Mouse (Mus musculus): ENCODE data around the gene Zfp386. TPM values are rescaled to one million over a fixed set of nuclear protein-coding genes. Genes with fewer than 3 reads are reported as not detected.

Zfp386 gene
- polyA plus RNA-seq, 1 experiment from 2014 or later: 36.8 TPM

DNA sequence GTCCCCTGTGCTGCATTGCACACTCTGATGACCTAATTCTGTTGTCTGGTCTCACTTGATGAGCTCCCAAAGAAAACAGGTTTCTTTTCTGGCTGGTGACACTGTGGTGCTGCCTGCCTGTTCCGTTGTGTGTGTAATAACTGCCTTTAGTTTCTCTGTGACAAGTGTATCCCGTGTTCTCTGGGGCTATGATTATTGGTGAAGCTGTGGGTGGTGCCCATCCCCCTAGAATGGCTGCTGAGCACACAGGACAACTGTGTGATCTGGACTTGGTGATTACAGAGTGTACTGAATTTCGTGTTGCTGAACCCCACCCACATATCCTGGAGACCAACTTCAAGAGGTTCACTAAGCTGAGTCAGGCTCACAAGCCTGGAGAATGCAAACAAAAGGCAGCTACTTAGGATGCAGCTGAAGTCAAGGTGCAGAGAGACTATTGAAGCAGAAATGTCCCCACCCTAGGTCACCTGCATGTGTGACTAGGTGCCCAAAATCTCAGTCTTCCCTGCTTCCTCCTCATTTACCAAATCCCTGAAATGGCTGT is 48.9 kb downstream of the Zfp386 start:
- no peaks in the 10 kb centered on the region for H3K27me3 ChIP-seq (replicated peaks)
- H3K4me3 ChIP-seq (replicated peaks): no peak overlapping the region
- H3K27ac ChIP-seq: no peak overlapping the region
- no peaks in the 10 kb centered on the region for H3K4me1 ChIP-seq (replicated peaks)
- ATAC-seq: no peak
- 55% methylated on average over 3 of the region's 3 CpGs for WGBS
- no peak overlapping the region for H3K4me2 ChIP-seq (replicated peaks)
- H3K9ac ChIP-seq: no peak overlapping the region
- no peaks in the 10 kb centered on the region for H3K36me3 ChIP-seq
- H3K9me3 ChIP-seq: no peaks in the 10 kb centered on the region

DNA sequence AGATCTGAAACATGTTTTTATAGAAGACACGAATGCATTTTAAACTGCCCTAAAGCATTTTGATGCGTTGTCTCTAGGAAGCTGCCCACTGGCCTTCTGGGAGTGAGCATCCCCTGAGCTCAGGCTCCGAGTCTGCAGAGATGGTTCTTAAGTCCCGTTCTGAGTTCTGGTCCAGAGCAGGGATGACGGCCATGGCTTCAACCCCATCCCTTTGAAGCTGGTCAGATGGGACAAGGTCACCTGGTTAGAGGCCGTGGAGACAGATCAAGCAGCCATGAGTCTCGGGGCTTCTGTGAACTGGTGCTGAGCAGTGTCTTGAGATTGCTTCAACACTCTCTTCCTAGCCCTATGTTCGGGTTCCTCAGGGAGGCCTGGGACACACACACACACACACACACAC is 49.6 kb downstream of the Zfp386 start:
- H3K9me3 ChIP-seq: no peaks in the 10 kb centered on the region
- H3K4me1 ChIP-seq (replicated peaks): no peaks in the 10 kb centered on the region
- no peak for ATAC-seq
- H3K27ac ChIP-seq: no peak overlapping the region
- WGBS: 89% methylated on average over 8 of the region's 8 CpGs
- no peak overlapping the region for H3K4me3 ChIP-seq (replicated peaks)
- H3K27me3 ChIP-seq (replicated peaks): no peaks in the 10 kb centered on the region
- H3K9ac ChIP-seq: no peak overlapping the region
- no peak overlapping the region for H3K4me2 ChIP-seq (replicated peaks)
- no peaks in the 10 kb centered on the region for H3K36me3 ChIP-seq

DNA sequence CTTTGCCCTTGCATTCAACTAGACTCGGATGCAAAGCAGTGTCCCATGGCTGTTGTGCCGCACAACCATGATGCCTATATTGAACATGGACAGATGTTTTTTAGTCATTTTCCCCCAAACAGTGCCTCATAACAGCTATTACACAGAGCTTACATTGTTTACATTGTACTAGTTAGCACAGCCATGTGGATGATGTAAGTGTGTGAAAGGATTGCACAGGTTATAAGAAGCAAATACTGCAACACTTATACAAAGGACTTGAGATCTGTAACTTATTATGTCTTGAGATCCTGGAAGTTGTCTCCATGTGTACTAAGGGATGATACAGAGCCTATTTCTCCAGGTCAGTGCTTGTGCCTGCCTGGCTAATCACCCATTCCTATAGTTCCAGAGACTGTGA is 54.4 kb downstream of the Zfp386 start:
- H3K36me3 ChIP-seq: no peaks in the 10 kb centered on the region
- 85% methylated on average over 2 of the region's 2 CpGs for WGBS
- H3K27ac ChIP-seq: no peak overlapping the region
- no peaks in the 10 kb centered on the region for H3K9me3 ChIP-seq
- H3K4me2 ChIP-seq (replicated peaks): no peak overlapping the region
- ATAC-seq: no peak
- no peaks in the 10 kb centered on the region for H3K4me1 ChIP-seq (replicated peaks)
- no peaks in the 10 kb centered on the region for H3K27me3 ChIP-seq (replicated peaks)
- no peak overlapping the region for H3K9ac ChIP-seq
- no peak overlapping the region for H3K4me3 ChIP-seq (replicated peaks)

DNA sequence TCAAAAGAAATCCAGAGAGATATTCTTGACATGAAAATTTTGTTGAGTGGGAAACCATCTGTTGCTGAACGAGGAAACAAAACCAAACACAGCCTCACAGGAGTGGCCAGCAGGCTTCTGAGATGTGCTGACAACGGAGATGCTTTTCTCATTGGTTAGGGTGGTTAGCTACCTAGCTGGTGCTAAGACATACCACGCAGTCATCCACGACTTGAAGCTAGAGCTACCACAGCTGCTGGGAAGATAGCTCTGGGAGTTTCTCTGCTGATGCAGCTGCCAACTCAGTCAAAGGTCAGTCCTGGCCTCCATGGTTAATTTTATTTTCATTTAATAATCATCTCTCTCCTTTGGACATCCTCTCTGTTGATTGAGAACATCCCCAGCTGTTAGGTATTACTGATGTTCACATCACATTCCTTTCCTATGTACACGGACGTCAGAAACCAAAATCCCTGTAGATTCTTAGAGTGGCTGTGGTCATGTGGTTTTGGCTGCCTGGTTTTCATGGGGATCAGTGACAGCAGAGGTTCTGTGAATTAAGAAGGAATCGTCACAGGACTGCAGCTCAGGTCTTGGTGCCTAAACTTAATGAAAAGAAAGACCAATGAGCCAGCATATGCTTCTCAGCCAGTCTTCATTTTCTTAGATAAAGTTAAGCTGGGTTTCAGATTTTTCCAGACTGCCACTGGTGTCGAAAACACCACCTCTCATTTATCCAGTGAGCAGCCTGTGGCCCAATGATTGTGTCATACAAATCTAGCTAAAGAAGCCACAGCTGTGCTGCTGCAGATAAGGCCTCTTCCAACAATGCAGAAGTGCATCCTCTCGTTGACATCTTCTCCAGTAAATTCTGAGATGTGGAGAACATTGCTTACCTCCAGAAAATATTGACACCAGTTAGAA is 62.2 kb downstream of the Zfp386 start:
- H3K4me1 ChIP-seq (replicated peaks): no peaks in the 10 kb centered on the region
- H3K9me3 ChIP-seq: no peaks in the 10 kb centered on the region
- no peak overlapping the region for H3K9ac ChIP-seq
- H3K36me3 ChIP-seq: no peaks in the 10 kb centered on the region
- 72% methylated on average over 9 of the region's 9 CpGs for WGBS
- H3K27ac ChIP-seq: no peak overlapping the region
- H3K4me2 ChIP-seq (replicated peaks): no peak overlapping the region
- no peaks in the 10 kb centered on the region for H3K27me3 ChIP-seq (replicated peaks)
- ATAC-seq: no peak
- H3K4me3 ChIP-seq (replicated peaks): no peak overlapping the region

DNA sequence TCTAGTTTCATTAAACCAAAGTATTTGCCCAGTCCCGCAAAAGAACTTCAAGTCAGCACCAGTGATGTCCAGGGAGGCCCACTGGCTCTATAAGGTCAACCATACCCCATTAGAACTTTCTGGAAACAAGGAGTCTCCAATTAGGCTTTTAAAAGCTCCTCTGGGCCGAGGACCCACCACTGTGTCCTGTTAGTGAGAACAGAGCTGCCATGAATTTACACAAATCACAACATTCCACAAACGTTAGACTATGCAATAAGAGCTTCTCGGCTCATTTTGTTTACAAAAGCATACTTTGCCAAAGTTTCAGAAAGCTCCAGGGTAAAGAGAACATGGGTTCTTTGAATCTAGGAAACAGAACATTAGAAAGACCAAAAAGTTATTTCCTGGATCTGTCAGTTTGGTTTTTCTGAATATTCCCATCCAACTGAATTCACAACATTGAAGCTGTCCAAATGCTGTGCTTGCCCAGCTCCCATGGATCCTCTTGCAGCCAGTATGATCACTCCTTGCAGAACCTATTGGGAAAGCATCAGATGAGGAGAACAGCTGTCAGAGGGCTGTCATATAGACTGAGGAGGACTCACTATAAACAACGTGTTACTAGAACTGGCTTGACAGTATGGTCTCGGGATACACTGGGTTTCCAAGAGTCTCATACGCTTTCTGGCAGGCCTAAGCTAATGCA is 63.6 kb downstream of the Zfp386 start:
- Histone ChIP-seq H3K27ac (no peak overlapping the region), H3K36me3 (no peaks in the 10 kb centered on the region), H3K9ac (no peak overlapping the region), H3K9me3 (no peaks in the 10 kb centered on the region), H3K4me3 (replicated peaks) (no peak overlapping the region), H3K4me1 (replicated peaks) (no peaks in the 10 kb centered on the region), H3K27me3 (replicated peaks) (no peaks in the 10 kb centered on the region), H3K4me2 (replicated peaks) (no peak overlapping the region)
- ATAC-seq: no peak
- WGBS: 59% methylated on average over 7 of the region's 7 CpGs

Other genes with a start within 250 kb of the Zfp386 start
- 2.5 and 2.6 TPM in 2 replicates for gene Vipr2, start 30.0 kb downstream of the Zfp386 start, polyA plus RNA-seq (2015; fragmentation: Nextera tagmentation; extraction: Ambion mirVana)
- 11.2 and 11.8 TPM in 2 replicates for gene Wdr60, start 215.3 kb downstream of the Zfp386 start, polyA plus RNA-seq (2015; fragmentation: Nextera tagmentation; extraction: Ambion mirVana)
- not detected in 2 replicates for gene Gm11027, start 227.7 kb downstream of the Zfp386 start, polyA plus RNA-seq (2015; fragmentation: Nextera tagmentation; extraction: Ambion mirVana)
- 22.7 and 23.6 TPM in 2 replicates for gene Esyt2, start 233.5 kb downstream of the Zfp386 start, polyA plus RNA-seq (2015; fragmentation: Nextera tagmentation; extraction: Ambion mirVana)

Data from intestine, embryonic 15.5 days (tissue).